Mouse (Mus musculus) heart, embryonic 15.5 days (tissue): ENCODE results near the gene Frmd4a. TPM values are rescaled to one million over a fixed set of nuclear protein-coding genes. Genes with fewer than 3 reads are reported as not detected.
A peak's percentile ranks its signal among the peaks of the same experiment; 100 is the strongest.

Experiments
- ATAC-seq: fragments of 200-750 bp; cut with Nextera tagmentation; replicated peaks from 2 replicates; pipeline ENCODE4 v1.8.0; 2017; ENCODE audit warnings: low read depth, moderate TSS enrichment; ENCODE audit not compliant: insufficient number of reproducible peaks, insufficient read depth, low FRiP score
- H3K27ac ChIP-seq: fragments of 300-500 bp; sonication (generic); 2 replicates; pipeline ENCODE4 v1.5.1; 2015; ENCODE audit warnings: mild to moderate bottlenecking, inconsistent platforms
- H3K27me3 ChIP-seq: fragments of 300-500 bp; sonication (generic); 2 replicates; pipeline ENCODE4 v1.6.1; 2015; ENCODE audit warnings: inconsistent platforms
- H3K36me3 ChIP-seq: fragments of 300-500 bp; sonication (generic); 2 replicates; pipeline ENCODE4 v1.6.1; 2015; ENCODE audit warnings: mild to moderate bottlenecking, inconsistent platforms
- H3K4me1 ChIP-seq: fragments of 300-500 bp; sonication (generic); replicated peaks from 2 replicates; pipeline ENCODE4 v1.6.1; 2015; ENCODE audit warnings: inconsistent platforms
- H3K4me2 ChIP-seq: fragments of 300-500 bp; sonication (generic); 2 replicates; pipeline ENCODE4 v1.6.1; 2015; ENCODE audit warnings: inconsistent platforms, mild to moderate bottlenecking, moderate library complexity
- H3K4me3 ChIP-seq: fragments of 300-500 bp; sonication (generic); 2 replicates; pipeline ENCODE4 v1.5.1; 2015; ENCODE audit warnings: mild to moderate bottlenecking, inconsistent platforms
- H3K9ac ChIP-seq: fragments of 300-500 bp; sonication (generic); 2 replicates; pipeline ENCODE4 v1.6.1; 2015; ENCODE audit warnings: mild to moderate bottlenecking, inconsistent platforms
- H3K9me3 ChIP-seq: fragments of 300-500 bp; sonication (generic); replicated peaks from 2 replicates; pipeline ENCODE4 v1.6.1; 2016; ENCODE audit warnings: inconsistent platforms
- WGBS: fragments of 180-500 bp; shearing (Covaris S2); methylation state at CpG from one replicate; pipeline ENCODE4 v1.1.7; 2015; ENCODE audit warnings: mixed read lengths; 5-methylcytosine and 5-hydroxymethylcytosine counted together
- polyA plus RNA-seq: library from polyadenylated mRNA; unstranded; fragments of >200 nt; fragmentation: Nextera tagmentation; extraction: Ambion mirVana; gene quantifications from 2 replicates; pipeline ENCODE4 v1.2.1, GENCODE M21; 2015

Frmd4a gene
- polyA plus RNA-seq, 1 experiment from 2014 or later, result 15.6 TPM

DNA sequence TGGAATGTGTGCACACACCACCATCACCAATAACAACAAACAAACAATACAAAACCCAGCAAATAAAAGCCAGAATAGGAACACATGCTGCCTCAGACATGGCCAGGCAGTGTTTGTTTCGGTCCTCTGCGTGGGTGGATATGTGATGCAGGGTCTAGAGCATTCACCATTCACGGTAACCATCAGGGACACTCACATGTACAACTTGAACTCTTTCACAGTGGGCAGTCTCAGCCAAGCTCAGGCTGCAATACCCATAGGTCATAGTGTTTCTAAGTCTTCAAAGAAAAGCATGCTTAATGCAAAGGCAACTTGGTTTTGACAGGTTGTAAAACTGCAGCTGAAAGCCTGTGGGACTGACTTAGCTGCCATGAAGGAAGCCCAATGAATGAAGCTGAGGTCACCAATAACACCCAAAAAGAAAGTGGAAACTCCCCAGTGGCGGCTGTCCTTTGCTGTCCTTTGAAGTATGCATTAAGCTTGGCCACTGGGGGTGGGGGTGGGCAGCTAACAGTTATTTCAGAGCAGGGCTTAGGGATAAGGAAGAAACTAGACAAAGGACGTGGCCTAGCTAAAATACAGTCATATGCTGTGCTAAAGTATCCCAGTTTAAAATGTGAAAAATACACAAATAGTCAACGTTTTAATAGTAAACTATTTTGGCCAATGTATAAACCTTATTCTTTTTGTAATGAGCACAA lies 602.5 kb downstream of the Frmd4a start:
- H3K27ac ChIP-seq, result peak overlapping the region; percentile 66
- H3K4me1 ChIP-seq, result 0 out of 2 replicates have a peak, but pooled peaks cover 4% of the 10 kb centered on the region
- no peak overlapping the region for H3K4me3 ChIP-seq
- no peaks in the 10 kb centered on the region for H3K9me3 ChIP-seq
- H3K27me3 ChIP-seq, result no peaks in the 10 kb centered on the region
- ATAC-seq, result no peak
- WGBS, result 57% methylated on average over 6 of the region's 6 CpGs
- H3K9ac ChIP-seq, result no peak overlapping the region
- H3K36me3 ChIP-seq, result peaks cover 25% of the 10 kb centered on the region
- H3K4me2 ChIP-seq, result no peak overlapping the region

DNA sequence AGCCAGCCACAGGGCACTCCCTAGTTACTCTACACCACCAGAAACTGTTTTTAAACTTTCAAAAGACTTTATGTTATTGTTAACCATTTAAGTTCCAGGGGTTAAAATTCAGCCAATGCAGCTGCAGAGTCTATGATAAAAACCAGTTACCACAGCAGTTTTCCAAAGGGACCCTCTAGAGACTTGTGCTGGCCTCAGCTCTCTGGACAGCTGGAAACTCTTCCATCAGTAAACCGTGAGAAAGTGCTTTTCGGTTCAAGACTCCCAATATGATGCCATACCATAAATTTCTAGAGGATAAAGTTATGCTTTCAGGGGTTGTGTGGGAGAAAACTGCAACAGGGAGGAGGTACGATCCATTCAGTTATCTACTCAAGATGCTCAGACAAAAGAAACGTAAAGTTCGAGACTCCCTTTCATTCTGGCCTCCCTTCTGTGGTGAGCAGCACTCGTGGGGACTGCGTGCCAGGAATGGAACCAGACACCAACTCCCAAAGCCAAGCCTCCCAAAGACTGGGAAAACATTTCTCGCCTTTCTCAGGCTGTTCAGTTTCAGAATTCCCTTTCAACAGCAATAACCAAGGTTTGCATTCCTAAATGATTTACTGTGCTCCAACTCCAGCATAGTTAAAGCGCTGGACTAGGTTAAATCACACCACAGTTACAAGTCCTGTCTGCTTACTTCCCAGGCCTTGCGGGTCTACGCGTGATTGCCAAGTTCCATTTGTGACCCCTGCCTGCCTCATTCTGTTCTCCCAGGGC lies 603.3 kb downstream of the Frmd4a start:
- Histone ChIP-seq H3K4me3 (no peak overlapping the region), H3K9ac (no peak overlapping the region), H3K27ac (peak overlapping the region; percentile 66), H3K4me1 (0 out of 2 replicates have a peak, but pooled peaks cover 4% of the 10 kb centered on the region), H3K27me3 (no peaks in the 10 kb centered on the region), H3K9me3 (no peaks in the 10 kb centered on the region), H3K4me2 (no peak overlapping the region), H3K36me3 (peaks cover 25% of the 10 kb centered on the region)
- peak; percentile 72 for ATAC-seq
- WGBS, result 64% methylated on average over 12 of the region's 12 CpGs

DNA sequence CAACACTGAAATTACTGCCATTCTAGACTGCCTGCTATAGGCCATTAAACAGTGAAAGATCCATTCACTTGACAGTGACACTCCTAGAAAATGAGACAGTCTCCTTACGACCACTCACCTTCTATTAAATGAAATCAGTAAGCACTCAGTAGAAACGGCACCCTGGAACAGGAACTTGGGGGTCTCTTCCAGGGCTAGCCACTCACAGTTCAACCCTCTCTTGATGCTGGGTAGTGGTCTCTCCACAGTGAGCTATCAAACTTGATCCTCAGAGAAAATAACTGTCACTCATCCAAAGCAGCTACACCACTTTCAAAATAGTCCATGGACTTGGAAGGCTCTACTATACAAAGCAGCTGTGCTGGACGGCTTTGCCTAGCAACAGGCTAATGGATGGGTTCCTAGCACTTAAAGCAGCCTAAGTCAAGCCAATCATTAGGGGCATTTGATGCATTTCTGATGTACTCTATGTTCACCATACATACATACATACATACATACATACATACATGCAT lies 604.0 kb downstream of the Frmd4a start:
- Histone ChIP-seq H3K9me3 (no peaks in the 10 kb centered on the region), H3K4me3 (no peak overlapping the region), H3K4me2 (no peak overlapping the region), H3K27me3 (no peaks in the 10 kb centered on the region), H3K27ac (peak overlapping the region; percentile 66), H3K4me1 (0 out of 2 replicates have a peak, but pooled peaks cover 4% of the 10 kb centered on the region), H3K36me3 (peaks cover 25% of the 10 kb centered on the region), H3K9ac (no peak overlapping the region)
- 66% methylated on average over 3 of the region's 3 CpGs for WGBS
- ATAC-seq, result no peak

DNA sequence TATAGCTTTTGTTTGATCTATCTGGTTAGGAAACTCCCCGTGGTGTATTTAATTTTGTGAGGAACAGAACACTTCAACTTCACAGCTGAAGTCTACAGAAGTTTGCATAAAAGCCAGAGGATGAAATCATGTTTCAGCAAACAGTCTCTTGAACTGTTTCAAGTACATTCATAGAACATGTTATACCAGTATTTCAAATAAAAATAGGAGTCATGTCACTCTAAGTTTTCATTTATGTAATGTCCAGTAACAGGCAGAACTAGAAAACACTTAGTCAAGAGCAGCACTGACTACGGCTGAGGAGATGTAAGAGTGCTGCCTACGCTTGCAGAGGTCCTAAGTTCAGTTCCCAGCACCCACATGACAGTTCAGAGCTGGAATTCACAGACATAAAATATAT lies 609.4 kb downstream of the Frmd4a start:
- Histone ChIP-seq H3K27me3 (no peaks in the 10 kb centered on the region), H3K27ac (no peak overlapping the region), H3K36me3 (peaks cover 34% of the 10 kb centered on the region), H3K4me3 (no peak overlapping the region), H3K9ac (no peak overlapping the region), H3K9me3 (no peaks in the 10 kb centered on the region), H3K4me2 (no peak overlapping the region), H3K4me1 (peaks cover 4% of the 10 kb centered on the region; the same call in 1 of the 2 replicates)
- ATAC-seq, result no peak
- WGBS, result 90% methylated on average over 3 of the region's 3 CpGs

DNA sequence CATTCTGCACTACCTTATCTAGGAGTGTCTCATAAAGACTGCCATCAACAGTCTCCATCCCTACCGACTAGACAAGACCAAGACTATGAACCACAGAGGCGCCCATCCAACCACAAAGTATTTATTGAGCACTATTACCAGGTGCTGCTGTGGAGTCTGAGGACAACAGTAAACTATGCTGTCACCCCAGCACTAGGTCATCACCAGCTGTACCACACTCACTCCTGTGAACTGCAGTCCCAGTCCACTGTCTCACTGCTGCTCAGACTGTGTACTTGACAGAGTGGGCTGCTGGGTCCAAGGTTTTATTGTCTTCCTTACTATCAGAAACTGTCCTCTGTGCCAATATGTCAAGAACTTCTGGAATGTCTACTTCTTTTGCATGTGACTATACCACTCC lies 611.4 kb downstream of the Frmd4a start:
- 84% methylated on average over 2 of the region's 2 CpGs for WGBS

DNA sequence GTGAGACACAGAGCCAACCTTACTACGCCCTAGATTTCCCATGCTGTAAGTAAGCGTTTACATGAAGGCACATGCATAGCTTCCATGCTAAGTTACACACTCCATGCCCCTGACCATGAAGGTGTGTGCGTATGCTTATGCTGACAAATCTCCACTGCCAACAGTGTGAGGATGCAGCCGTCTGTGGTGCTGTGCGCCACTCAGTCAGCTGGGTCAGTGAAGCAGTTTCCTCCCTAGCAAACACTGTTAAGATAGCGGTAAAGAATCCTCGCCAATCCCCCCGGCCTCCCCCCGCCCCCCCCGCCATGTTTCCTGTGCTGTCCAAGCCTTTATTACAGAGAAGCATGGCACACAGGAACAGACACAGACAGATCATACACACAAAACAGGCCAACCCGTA lies 612.0 kb downstream of the Frmd4a start:
- 0 out of 2 replicates have a peak, but pooled peaks have one; percentile 10 for ATAC-seq
- 85% methylated on average over 11 of the region's 11 CpGs for WGBS
- H3K36me3 ChIP-seq, result peaks cover 36% of the 10 kb centered on the region

More for the DNA sequence above, 611.4 kb downstream of the Frmd4a start:
- Histone ChIP-seq H3K4me3 (no peak overlapping the region), H3K4me2 (no peak overlapping the region), H3K9me3 (no peaks in the 10 kb centered on the region), H3K9ac (no peak overlapping the region), H3K27me3 (no peaks in the 10 kb centered on the region), H3K4me1 (peaks cover 4% of the 10 kb centered on the region; the same call in 1 of the 2 replicates), H3K36me3 (peaks cover 36% of the 10 kb centered on the region), H3K27ac (no peak overlapping the region)
- ATAC-seq, result no peak

DNA sequence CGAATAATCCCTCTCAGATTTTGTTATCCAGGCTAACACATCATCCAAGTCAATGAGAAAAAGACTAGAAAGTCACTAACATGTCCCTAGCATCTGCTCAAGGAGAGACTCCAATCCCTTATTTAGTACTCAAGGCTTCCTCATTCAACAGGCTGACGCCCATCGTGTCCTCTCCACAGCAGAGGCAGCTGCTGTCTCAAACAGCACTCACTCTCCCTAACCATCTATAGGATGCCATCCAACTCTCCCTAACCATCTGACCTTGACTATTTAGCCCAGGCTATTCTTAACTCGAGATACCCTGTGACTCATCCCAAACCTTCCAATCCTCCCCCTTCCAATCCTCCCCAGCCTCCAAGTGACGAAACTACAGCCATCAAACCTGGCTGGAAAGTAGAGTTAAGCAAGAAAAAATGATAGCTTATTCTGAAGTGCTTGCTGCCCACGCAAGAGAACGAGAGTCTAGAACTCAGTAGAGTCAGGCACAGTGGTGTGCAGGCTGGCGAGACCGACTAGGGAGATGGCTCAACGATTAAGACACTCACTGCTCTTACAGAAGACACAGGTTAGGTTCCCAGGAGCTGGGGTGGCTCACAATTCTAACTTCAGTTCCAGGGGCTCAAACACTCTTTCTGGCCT lies 612.8 kb downstream of the Frmd4a start:
- Histone ChIP-seq H3K9ac (no peak overlapping the region), H3K36me3 (peaks cover 43% of the 10 kb centered on the region), H3K9me3 (no peaks in the 10 kb centered on the region), H3K4me1 (peaks cover 4% of the 10 kb centered on the region; the same call in 1 of the 2 replicates), H3K27me3 (no peaks in the 10 kb centered on the region), H3K27ac (no peak overlapping the region), H3K4me3 (no peak overlapping the region), H3K4me2 (no peak overlapping the region)
- no peak for ATAC-seq
- WGBS, result 89% methylated on average over 10 of the region's 10 CpGs

More for the DNA sequence above, 612.0 kb downstream of the Frmd4a start:
- Histone ChIP-seq H3K9ac (no peak overlapping the region), H3K27me3 (no peaks in the 10 kb centered on the region), H3K4me2 (no peak overlapping the region), H3K9me3 (no peaks in the 10 kb centered on the region), H3K4me1 (peaks cover 4% of the 10 kb centered on the region; the same call in 1 of the 2 replicates), H3K27ac (no peak overlapping the region), H3K4me3 (no peak overlapping the region)

DNA sequence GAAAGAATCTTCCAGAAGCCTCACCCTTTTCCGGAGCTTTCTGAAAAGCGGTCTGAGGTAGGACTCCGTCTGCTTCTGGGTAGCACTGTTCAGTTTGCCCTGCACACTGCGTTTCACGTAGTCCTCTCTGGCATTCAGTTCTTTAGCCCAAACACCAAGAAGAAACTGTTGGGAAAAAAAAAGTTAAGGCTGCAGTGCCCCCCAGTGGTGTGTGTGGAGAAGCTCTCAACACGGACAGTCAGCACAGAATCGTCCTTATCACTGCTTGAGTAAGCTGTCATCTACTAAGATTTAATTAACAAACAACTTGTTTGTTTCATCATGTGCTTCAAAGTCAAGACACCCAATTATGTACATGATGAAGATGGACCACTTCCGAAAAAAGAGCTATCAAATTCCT lies 618.3 kb downstream of the Frmd4a start:
- no peaks in the 10 kb centered on the region for H3K4me1 ChIP-seq
- H3K27me3 ChIP-seq, result no peaks in the 10 kb centered on the region
- H3K9ac ChIP-seq, result no peak overlapping the region
- no peak overlapping the region for H3K4me2 ChIP-seq
- no peak overlapping the region for H3K27ac ChIP-seq
- ATAC-seq, result no peak
- peaks cover 79% of the 10 kb centered on the region for H3K36me3 ChIP-seq
- 83% methylated on average over 8 of the region's 8 CpGs for WGBS
- no peaks in the 10 kb centered on the region for H3K9me3 ChIP-seq
- no peak overlapping the region for H3K4me3 ChIP-seq

DNA sequence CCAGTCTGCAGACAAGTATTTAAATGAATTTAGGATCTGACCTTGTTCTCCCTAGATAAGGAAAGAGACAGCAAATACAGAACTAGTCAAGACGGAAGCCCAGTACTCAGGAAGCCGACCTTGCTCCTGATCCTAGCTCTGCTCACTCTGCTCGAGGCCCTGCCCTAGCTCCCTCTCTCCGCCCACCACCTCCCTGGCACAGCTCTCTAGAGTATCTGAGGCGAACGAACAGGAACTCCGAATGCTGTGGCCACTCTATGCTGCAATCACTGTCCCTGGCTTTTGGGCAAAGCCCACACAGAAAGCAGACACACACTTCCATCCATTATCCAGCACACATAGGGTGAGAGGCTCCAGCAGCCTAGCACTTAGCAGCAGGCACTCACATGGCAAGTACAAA lies 619.1 kb downstream of the Frmd4a start:
- H3K4me1 ChIP-seq, result no peaks in the 10 kb centered on the region
- no peaks in the 10 kb centered on the region for H3K9me3 ChIP-seq
- WGBS, result 79% methylated on average over 7 of the region's 7 CpGs
- no peaks in the 10 kb centered on the region for H3K27me3 ChIP-seq
- H3K27ac ChIP-seq, result no peak overlapping the region
- peaks cover 78% of the 10 kb centered on the region for H3K36me3 ChIP-seq
- no peak overlapping the region for H3K9ac ChIP-seq
- no peak overlapping the region for H3K4me3 ChIP-seq
- H3K4me2 ChIP-seq, result no peak overlapping the region
- no peak for ATAC-seq

DNA sequence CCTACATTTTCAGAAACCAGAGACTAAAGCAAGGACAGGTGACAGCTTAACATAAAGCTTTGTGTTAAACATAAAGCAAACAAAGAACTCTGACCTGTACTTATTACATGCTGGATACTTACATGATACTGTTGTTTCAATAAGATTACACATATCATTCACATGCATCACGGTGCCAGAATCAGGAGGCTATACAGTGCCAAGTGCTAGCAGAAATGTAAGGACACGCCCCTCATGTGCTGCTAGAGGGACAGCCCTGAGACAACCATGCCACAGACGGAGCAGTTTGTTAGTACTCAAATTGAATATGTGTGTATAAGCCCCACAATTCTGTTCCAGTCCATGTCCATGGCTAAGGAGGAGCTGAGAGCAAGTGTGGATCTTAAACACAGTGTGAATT lies 620.7 kb downstream of the Frmd4a start:
- peaks cover 78% of the 10 kb centered on the region for H3K36me3 ChIP-seq

DNA sequence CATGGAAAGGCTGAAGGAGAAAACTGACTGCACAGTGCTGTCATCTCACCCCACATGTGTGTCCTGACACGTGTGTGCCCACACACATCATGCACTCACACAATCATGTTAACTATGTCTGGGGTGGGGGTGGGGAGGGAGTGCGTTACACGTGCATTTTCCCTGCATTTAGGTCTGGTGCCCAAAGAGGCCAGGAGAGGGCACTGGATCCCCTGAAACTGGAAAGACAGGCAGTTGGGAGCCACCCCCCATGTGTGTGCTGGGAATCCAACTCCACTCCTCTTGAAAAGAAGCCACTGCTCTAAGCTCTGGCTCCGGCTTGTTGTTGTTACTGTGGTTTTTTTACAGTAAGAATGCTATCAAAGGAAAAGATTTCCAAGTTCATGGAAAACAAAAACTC lies 627.5 kb downstream of the Frmd4a start:
- Histone ChIP-seq H3K27me3 (no peaks in the 10 kb centered on the region), H3K9ac (no peak overlapping the region), H3K27ac (no peak overlapping the region), H3K36me3 (peaks cover 47% of the 10 kb centered on the region), H3K4me2 (no peak overlapping the region), H3K4me3 (no peak overlapping the region), H3K4me1 (peaks cover 6% of the 10 kb centered on the region), H3K9me3 (no peaks in the 10 kb centered on the region)
- WGBS, result 79% methylated on average over 4 of the region's 4 CpGs
- ATAC-seq, result no peak

More for the DNA sequence above, 620.7 kb downstream of the Frmd4a start:
- no peaks in the 10 kb centered on the region for H3K9me3 ChIP-seq
- H3K27ac ChIP-seq, result no peak overlapping the region
- ATAC-seq, result no peak
- H3K27me3 ChIP-seq, result no peaks in the 10 kb centered on the region
- no peaks in the 10 kb centered on the region for H3K4me1 ChIP-seq
- 89% methylated on average over 3 of the region's 3 CpGs for WGBS
- H3K4me3 ChIP-seq, result no peak overlapping the region
- no peak overlapping the region for H3K4me2 ChIP-seq
- H3K9ac ChIP-seq, result no peak overlapping the region
